Mouse (Mus musculus) liver, adult 2 months (tissue): ENCODE results near the gene Tma7. TPM values are rescaled to one million over a fixed set of nuclear protein-coding genes. Genes with fewer than 3 reads are reported as not detected.

Experiments used
- DNase-seq: peaks from one replicate; pipeline ENCODE4 v3.0.0-alpha.2; 2011; ENCODE audit warnings: low read depth, low spot score; ENCODE audit errors: extremely low read depth
- H3K27ac ChIP-seq: fragments of 200-500 bp; replicated peaks from 2 replicates; pipeline ENCODE4 v1.5.1; 2012; ENCODE audit warnings: low read depth, mild to moderate bottlenecking, control low read depth, inconsistent platforms, low read length; ENCODE audit not compliant: insufficient read depth
- H3K27me3 ChIP-seq: fragments of 200-500 bp; 2 replicates; pipeline ENCODE4 v1.6.1; 2012; ENCODE audit warnings: mild to moderate bottlenecking, moderate library complexity, low read length, inconsistent platforms; ENCODE audit not compliant: control insufficient read depth, insufficient read depth
- H3K36me3 ChIP-seq: fragments of 200-500 bp; 2 replicates; pipeline ENCODE4 v1.6.1; 2012; ENCODE audit warnings: low read length, inconsistent platforms; ENCODE audit not compliant: control insufficient read depth, insufficient read depth
- H3K4me1 ChIP-seq: fragments of 200-500 bp; 2 replicates; pipeline ENCODE4 v1.6.1; 2011; ENCODE audit warnings: low read length; ENCODE audit not compliant: control insufficient read depth, insufficient read depth
- H3K4me3 ChIP-seq: fragments of 200-500 bp; 2 replicates; pipeline ENCODE4 v1.5.1; 2011; ENCODE audit warnings: low read depth, mild to moderate bottlenecking, control low read depth, low read length, moderate library complexity; ENCODE audit not compliant: insufficient read depth
- H3K79me2 ChIP-seq: fragments of 200-500 bp; 2 replicates; pipeline ENCODE4 v1.6.1; 2012; ENCODE audit warnings: inconsistent platforms, mild to moderate bottlenecking, low read length, moderate library complexity; ENCODE audit not compliant: control insufficient read depth, insufficient read depth
- H3K9ac ChIP-seq: fragments of 200-500 bp; 2 replicates; pipeline ENCODE4 v1.6.1; 2012; ENCODE audit warnings: low read depth, mild to moderate bottlenecking, control low read depth, inconsistent platforms, low read length
- CTCF ChIP-seq: fragments of 200-500 bp; IDR thresholded peaks from 2 replicates; pipeline ENCODE4 v1.5.1; 2011; ENCODE audit warnings: low read depth, low read length, control low read depth
- POLR2A ChIP-seq: fragments of 200-500 bp; IDR thresholded peaks from 2 replicates; pipeline ENCODE4 v1.6.1; 2011; ENCODE audit warnings: low read length, control low read depth; ENCODE audit not compliant: insufficient read depth; ENCODE audit errors: extremely low read depth
- WGBS: fragments of 180-500 bp; shearing (Covaris S2); methylation state at CpG from one replicate; pipeline ENCODE4 v1.1.7; 2018; 5-methylcytosine and 5-hydroxymethylcytosine counted together
- polyA plus RNA-seq: library from polyadenylated mRNA; depleted of rRNA; stranded (reverse); fragments of >200 nt; gene quantifications from 2 replicates; pipeline ENCODE4 v1.2.3, GENCODE M21; 2012
- total RNA-seq: library from RNA; depleted of rRNA; stranded (reverse); fragments of >200 nt; gene quantifications from 2 replicates; pipeline ENCODE4 v1.2.3, GENCODE M21; 2014

The Tma7 gene
- total and polyA plus RNA-seq, 2 experiments = 23.3 to 54.7 TPM

- DNase-seq = no peak
- Histone ChIP-seq H3K4me1 (peaks cover 1% of the 10 kb centered on the region; the same call in 1 of the 2 replicates), H3K79me2 (no peaks in the 10 kb centered on the region), H3K9ac (no peak overlapping the region), H3K27me3 (no peaks in the 10 kb centered on the region), H3K27ac (no peak overlapping the region), H3K36me3 (no peaks in the 10 kb centered on the region), H3K4me3 (no peak overlapping the region)
- 90% methylated on average over 3 of the region's 3 CpGs for WGBS
- TF ChIP-seq POLR2A (no peak), CTCF (no peak)
These were observed 41.8 kb upstream of the Tma7 start for GRCm38 (mm10) chr9:109124164-109124563.

- no peaks in the 10 kb centered on the region for H3K79me2 ChIP-seq
- no peak overlapping the region for H3K27ac ChIP-seq
- TF ChIP-seq POLR2A (no peak), CTCF (no peak)
- no peak for DNase-seq
- no peak overlapping the region for H3K9ac ChIP-seq
- no peak overlapping the region for H3K4me3 ChIP-seq
- no peaks in the 10 kb centered on the region for H3K36me3 ChIP-seq
- 41% methylated on average over 6 of the region's 6 CpGs for WGBS
- H3K27me3 ChIP-seq = no peaks in the 10 kb centered on the region
- H3K4me1 ChIP-seq = peaks cover 5% of the 10 kb centered on the region
These were observed 40.9 kb upstream of the Tma7 start for GRCm38 (mm10) chr9:109123266-109123665.

GRCm38 (mm10) chr9:109122553-109123085 lies 40.2 kb upstream of the Tma7 start:
- Histone ChIP-seq H3K4me1 (peaks cover 5% of the 10 kb centered on the region), H3K4me3 (no peak overlapping the region), H3K27ac (no peak overlapping the region), H3K27me3 (no peaks in the 10 kb centered on the region), H3K9ac (no peak overlapping the region), H3K36me3 (peaks cover 2% of the 10 kb centered on the region; the same call in 1 of the 2 replicates), H3K79me2 (no peaks in the 10 kb centered on the region)
- TF ChIP-seq POLR2A (no peak), CTCF (0 out of 2 replicates have a peak, but pooled peaks have one; percentile 17)
- WGBS = 51% methylated on average over 2 of the region's 2 CpGs
- peak; percentile 44 for DNase-seq

- TF ChIP-seq CTCF = no peak
- TF ChIP-seq POLR2A = no peak
- DNase-seq = no peak
- WGBS = 88% methylated on average over 6 of the region's 6 CpGs
These were observed 38.6 kb upstream of the Tma7 start for GRCm38 (mm10) chr9:109120956-109121355.

GRCm38 (mm10) chr9:109119571-109119970 lies 37.2 kb upstream of the Tma7 start:
- WGBS = 50% methylated on average over 9 of the region's 9 CpGs
- H3K4me3 ChIP-seq = no peak overlapping the region
- no peak overlapping the region for H3K27ac ChIP-seq
- H3K27me3 ChIP-seq = no peaks in the 10 kb centered on the region
- TF ChIP-seq CTCF = no peak
- TF ChIP-seq POLR2A = no peak
- H3K4me1 ChIP-seq = peaks cover 6% of the 10 kb centered on the region; the same call in 1 of the 2 replicates
- no peaks in the 10 kb centered on the region for H3K79me2 ChIP-seq
- no peak overlapping the region for H3K9ac ChIP-seq
- no peak for DNase-seq
- H3K36me3 ChIP-seq = peaks cover 11% of the 10 kb centered on the region; the same call in 1 of the 2 replicates

More at GRCm38 (mm10) chr9:109120956-109121355, 38.6 kb upstream of the Tma7 start:
- Histone ChIP-seq H3K4me3 (no peak overlapping the region), H3K9ac (no peak overlapping the region), H3K36me3 (peaks cover 5% of the 10 kb centered on the region; the same call in 1 of the 2 replicates), H3K27me3 (no peaks in the 10 kb centered on the region), H3K27ac (no peak overlapping the region), H3K4me1 (peaks cover 5% of the 10 kb centered on the region), H3K79me2 (no peaks in the 10 kb centered on the region)

GRCm38 (mm10) chr9:109118106-109118505 lies 35.7 kb upstream of the Tma7 start:
- Histone ChIP-seq H3K4me1 (peaks cover 6% of the 10 kb centered on the region; the same call in 1 of the 2 replicates), H3K9ac (no peak overlapping the region), H3K27ac (0 out of 2 replicates have a peak overlapping the region, but pooled peaks have one; percentile 5), H3K36me3 (peaks cover 13% of the 10 kb centered on the region; the same call in 1 of the 2 replicates), H3K4me3 (no peak overlapping the region), H3K27me3 (no peaks in the 10 kb centered on the region), H3K79me2 (no peaks in the 10 kb centered on the region)
- 70% methylated on average over 4 of the region's 4 CpGs for WGBS
- DNase-seq = peak; percentile 31
- no peak for TF ChIP-seq POLR2A
- no peak for TF ChIP-seq CTCF
